9 mouse cellular contexts compared by ENCODE assay signal in the genomic region with DNA sequence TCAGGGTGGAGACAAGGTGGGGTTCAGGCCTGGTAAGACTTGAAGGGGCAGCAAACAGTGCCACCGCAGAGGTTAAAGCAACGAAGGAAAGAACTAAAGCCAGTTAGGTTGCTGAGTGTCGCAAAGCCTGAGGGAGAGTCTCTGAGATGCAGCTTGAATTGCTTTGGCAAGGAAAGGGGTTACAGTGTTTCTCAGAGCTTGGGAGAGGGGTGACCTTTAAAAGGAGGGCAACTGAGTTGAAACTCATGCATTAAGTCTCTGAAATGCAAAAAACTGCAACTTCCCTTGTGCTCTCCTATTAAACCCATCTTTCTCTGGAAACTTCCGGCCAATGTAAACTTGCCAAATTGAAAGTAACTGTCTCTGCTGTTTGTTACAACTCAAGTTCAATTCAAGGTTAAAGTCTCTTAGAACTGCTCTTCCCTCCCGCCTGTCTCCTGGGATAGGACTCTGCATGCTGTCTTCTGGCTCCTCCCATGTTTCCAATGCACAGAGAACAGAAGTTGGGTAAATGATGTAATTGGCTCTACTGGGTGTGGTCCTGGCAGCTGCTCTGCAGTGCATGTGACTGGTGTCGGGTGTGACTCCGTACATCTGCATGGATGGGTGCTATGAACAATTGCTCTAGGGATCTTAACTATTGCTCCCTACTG.
DNase-seq lines count a peak whose midpoint lies in the region; ATAC-seq and TF ChIP-seq lines count a peak whose summit lies in the region.
"Had no signal": no experiment of that assay in that cellular context is flagged by ENCODE, and none has a peak within 500 bp of the region (broad histone marks: within the 10 kb centered on the region; RNA-seq: fewer than 3 reads in every experiment).

No protein-coding gene starts in this region.

- no peak overlapping the region for H3K4me2 ChIP-seq in liver, embryonic 11.5 days
- no peak overlapping the region for H3K4me2 ChIP-seq in heart, embryonic 16.5 days (ENCODE audit: low read depth, low read length)
- H3K4me2 ChIP-seq in myocyte (ENCODE audit: low read depth) = peak overlapping the region; percentile 33
- H3K4me2 ChIP-seq in hindbrain, embryonic 12.5 days (replicated peaks) = no peak overlapping the region
- H3K4me2 ChIP-seq in midbrain, embryonic 11.5 days = no peak overlapping the region

- no peaks in the 10 kb centered on the region for H3K79me2 ChIP-seq in liver, adult 2 months (ENCODE audit: control insufficient read depth, insufficient read depth, low read length)
- no peaks in the 10 kb centered on the region for H3K79me2 ChIP-seq in myocyte (ENCODE audit: control insufficient read depth, insufficient read depth)

- no peak for TF ChIP-seq CTCF in liver, adult 2 months (IDR thresholded peaks at IDR 0.05; ENCODE audit: low read depth, low read length)

- ATAC-seq in liver, embryonic 11.5 days (replicated peaks; ENCODE audit: low FRiP score) = no peak
- ATAC-seq in heart, embryonic 16.5 days (replicated peaks; ENCODE audit: extremely low read depth, insufficient read depth, low FRiP score) = peak; percentile 55
- no peak for ATAC-seq in hindbrain, embryonic 12.5 days (ENCODE audit: low FRiP score)
- ATAC-seq in midbrain, embryonic 11.5 days (ENCODE audit: low FRiP score) = no peak

- H3K36me3 ChIP-seq in liver, adult 2 months (ENCODE audit: control insufficient read depth, insufficient read depth, low read length) = no peaks in the 10 kb centered on the region
- no peaks in the 10 kb centered on the region for H3K36me3 ChIP-seq in liver, embryonic 11.5 days (ENCODE audit: control insufficient read depth, insufficient read depth, low read length)
- H3K36me3 ChIP-seq in heart, embryonic 16.5 days (ENCODE audit: control insufficient read depth, insufficient read depth) = no peaks in the 10 kb centered on the region
- H3K36me3 ChIP-seq in myocyte (ENCODE audit: control insufficient read depth, insufficient read depth) = no peaks in the 10 kb centered on the region
- H3K36me3 ChIP-seq in hindbrain, embryonic 12.5 days = no peaks in the 10 kb centered on the region
- no peaks in the 10 kb centered on the region for H3K36me3 ChIP-seq in midbrain, embryonic 11.5 days (ENCODE audit: control insufficient read depth, insufficient read depth, low read length)

- intact Hi-C loops in left cerebral cortex, postnatal 25 days (cut with DNase I) = no loop called here

- peak overlapping the region; percentile 31; the same call in 1 of the 2 replicates for H3K27ac ChIP-seq in liver, adult 2 months (replicated peaks; ENCODE audit: insufficient read depth, low read depth, low read length)
- no peak overlapping the region for H3K27ac ChIP-seq in liver, embryonic 11.5 days (ENCODE audit: low read depth, low read length)
- H3K27ac ChIP-seq in heart, embryonic 16.5 days (ENCODE audit: low read length) = peak overlapping the region; percentile 39; the same call in 1 of the 2 replicates
- no peak overlapping the region for H3K27ac ChIP-seq in hindbrain, embryonic 12.5 days
- H3K27ac ChIP-seq in midbrain, embryonic 11.5 days (ENCODE audit: low read depth, low read length) = no peak overlapping the region

- no peaks in the 10 kb centered on the region for H3K27me3 ChIP-seq in liver, adult 2 months (ENCODE audit: control insufficient read depth, insufficient read depth, low read length)
- no peaks in the 10 kb centered on the region for H3K27me3 ChIP-seq in liver, embryonic 11.5 days (replicated peaks; ENCODE audit: control insufficient read depth, insufficient read depth, low read length)
- H3K27me3 ChIP-seq in heart, embryonic 16.5 days (ENCODE audit: control insufficient read depth, insufficient read depth, low read length) = no peaks in the 10 kb centered on the region
- H3K27me3 ChIP-seq in myocyte (ENCODE audit: control insufficient read depth, insufficient read depth, insufficient read length) = no peaks in the 10 kb centered on the region
- no peaks in the 10 kb centered on the region for H3K27me3 ChIP-seq in hindbrain, embryonic 12.5 days
- H3K27me3 ChIP-seq in midbrain, embryonic 11.5 days (ENCODE audit: control insufficient read depth, insufficient read depth, low read length) = no peaks in the 10 kb centered on the region

- WGBS in liver, adult 2 months = 75% methylated on average over 7 of the region's 7 CpGs
- 78% methylated on average over 7 of the region's 7 CpGs for WGBS in liver, embryonic 11.5 days
- WGBS in heart, embryonic 16.5 days = 65% methylated on average over 7 of the region's 7 CpGs
- 87% methylated on average over 7 of the region's 7 CpGs for WGBS in hindbrain, embryonic 12.5 days
- WGBS in midbrain, embryonic 11.5 days = 83% methylated on average over 7 of the region's 7 CpGs

- no peaks in the 10 kb centered on the region for H3K4me1 ChIP-seq in liver, adult 2 months (ENCODE audit: control insufficient read depth, insufficient read depth, low read length)
- no peaks in the 10 kb centered on the region for H3K4me1 ChIP-seq in liver, embryonic 11.5 days (replicated peaks; ENCODE audit: control insufficient read depth, insufficient read depth, low read length)
- H3K4me1 ChIP-seq in heart, embryonic 16.5 days (ENCODE audit: control insufficient read depth, insufficient read depth, low read length) = peaks cover 3% of the 10 kb centered on the region; the same call in 1 of the 2 replicates
- H3K4me1 ChIP-seq in hindbrain, embryonic 12.5 days = no peaks in the 10 kb centered on the region
- H3K4me1 ChIP-seq in midbrain, embryonic 11.5 days (ENCODE audit: control insufficient read depth, insufficient read depth, low read length) = no peaks in the 10 kb centered on the region

- H3K9me3 ChIP-seq in liver, embryonic 11.5 days (ENCODE audit: control insufficient read depth, low read length) = no peaks in the 10 kb centered on the region
- H3K9me3 ChIP-seq in heart, embryonic 16.5 days (replicated peaks; ENCODE audit: control insufficient read depth, low read length) = no peaks in the 10 kb centered on the region
- H3K9me3 ChIP-seq in hindbrain, embryonic 12.5 days (replicated peaks) = no peaks in the 10 kb centered on the region
- no peaks in the 10 kb centered on the region for H3K9me3 ChIP-seq in midbrain, embryonic 11.5 days (ENCODE audit: control insufficient read depth, low read length)

- TF ChIP-seq POLR2A in liver, adult 2 months (IDR thresholded peaks at IDR 0.05; ENCODE audit: extremely low read depth, insufficient read depth, low read length) = no peak
- TF ChIP-seq POLR2A in myocyte (IDR thresholded peaks at IDR 0.05; ENCODE audit: insufficient read length, low read depth) = no peak

- H3ac ChIP-seq in myocyte (ENCODE audit: control insufficient read depth, insufficient read length) = no peak overlapping the region

- DNase-seq in liver, adult 2 months (ENCODE audit: extremely low read depth, low read depth, low spot score) = peak; percentile 30
- DNase-seq in liver, embryonic 11.5 days (ENCODE audit: low spot score) = no peak
- DNase-seq in ZHBTc4 (ENCODE audit: low read depth, low spot score) = peak; percentile 93
- no peak for DNase-seq in left cerebral cortex, postnatal 25 days (ENCODE audit: low spot score in 2 of 2)
- no peak for DNase-seq in midbrain, embryonic 11.5 days (ENCODE audit: low spot score, missing footprints)
- DNase-seq: layer of hippocampus, adult 9-11 months had no signal

- no peak overlapping the region for H3K9ac ChIP-seq in liver, adult 2 months (ENCODE audit: low read depth, low read length)
- no peak overlapping the region for H3K9ac ChIP-seq in liver, embryonic 11.5 days (ENCODE audit: low read depth, low read length)
- no peak overlapping the region for H3K9ac ChIP-seq in heart, embryonic 16.5 days (ENCODE audit: low read length)
- H3K9ac ChIP-seq in hindbrain, embryonic 12.5 days = no peak overlapping the region
- no peak overlapping the region for H3K9ac ChIP-seq in midbrain, embryonic 11.5 days (ENCODE audit: low read length)

- no peak overlapping the region for H3K4me3 ChIP-seq in liver, adult 2 months (ENCODE audit: insufficient read depth, low read depth, low read length)
- H3K4me3 ChIP-seq in liver, embryonic 11.5 days (ENCODE audit: low read depth, low read length) = no peak overlapping the region
- no peak overlapping the region for H3K4me3 ChIP-seq in heart, embryonic 16.5 days (ENCODE audit: low read length)
- no peak overlapping the region for H3K4me3 ChIP-seq in myocyte
- H3K4me3 ChIP-seq in hindbrain, embryonic 12.5 days = no peak overlapping the region
- no peak overlapping the region for H3K4me3 ChIP-seq in midbrain, embryonic 11.5 days (ENCODE audit: low read depth, low read length)

TF ChIP-seq in myocyte, 11 proteins besides CTCF, POLR2A, EP300 and RAD21:
- TF ChIP-seq CEBPB (IDR thresholded peaks at IDR 0.05; ENCODE audit: insufficient read depth, poor library complexity, severe bottlenecking) (peak; percentile 55; the same call in 1 of the 2 replicates), POLR2AphosphoS2 (IDR thresholded peaks at IDR 0.05; ENCODE audit: insufficient read length, low read depth) (no peak), TCF12 (IDR thresholded peaks at IDR 0.05; ENCODE audit: insufficient read depth, poor library complexity, severe bottlenecking) (peak; percentile 73), MYOG (IDR thresholded peaks at IDR 0.05; ENCODE audit: control insufficient read depth in 1 of 3, insufficient read depth in 1 of 3, insufficient read length in 2 of 3, low read depth in 2 of 3) (peak; percentile 48 to 93 (median 81)), E2F4 (IDR thresholded peaks at IDR 0.05; ENCODE audit: insufficient read depth) (no peak), MAX (IDR thresholded peaks at IDR 0.05; ENCODE audit: low read depth) (no peak), SRF (IDR thresholded peaks at IDR 0.05; ENCODE audit: control insufficient read depth, insufficient read length, low read depth) (no peak), REST (IDR thresholded peaks at IDR 0.05; ENCODE audit: insufficient read depth, insufficient read length) (no peak), USF1 (IDR thresholded peaks at IDR 0.05; ENCODE audit: low read depth) (peak; percentile 81), MYOD1 (IDR thresholded peaks at IDR 0.05; ENCODE audit: control insufficient read depth in 1 of 3, insufficient read length in 2 of 3, low read depth in 2 of 3) (peak in 2 of 3 experiments; percentile 88 to 92), TCF3 (IDR thresholded peaks at IDR 0.05; ENCODE audit: insufficient read length, low read depth) (peak; percentile 47)

Comparison
In these comparisons a context has a peak if more than half of its experiments do, and no peak if none do; other contexts are left out.
1. DNase-seq: peak in liver, adult 2 months (single experiment) and ZHBTc4 (single experiment); none in liver, embryonic 11.5 days (single experiment), left cerebral cortex, postnatal 25 days (0 of 2) and midbrain, embryonic 11.5 days (single experiment).
2. H3K27ac ChIP-seq: peak in liver, adult 2 months (single experiment) and heart, embryonic 16.5 days (single experiment); none in liver, embryonic 11.5 days (single experiment), hindbrain, embryonic 12.5 days (single experiment) and midbrain, embryonic 11.5 days (single experiment).